Mouse (Mus musculus) thymus, postnatal 10 days (tissue): ENCODE data around the gene Irf7.

Experiments used
- DNase-seq, 2 experiments: peaks; one replicate each; pipeline ENCODE4 v3.0.0; 2021; ENCODE audit warnings: low spot score in 2 of 2

Gene Irf7

DNA sequence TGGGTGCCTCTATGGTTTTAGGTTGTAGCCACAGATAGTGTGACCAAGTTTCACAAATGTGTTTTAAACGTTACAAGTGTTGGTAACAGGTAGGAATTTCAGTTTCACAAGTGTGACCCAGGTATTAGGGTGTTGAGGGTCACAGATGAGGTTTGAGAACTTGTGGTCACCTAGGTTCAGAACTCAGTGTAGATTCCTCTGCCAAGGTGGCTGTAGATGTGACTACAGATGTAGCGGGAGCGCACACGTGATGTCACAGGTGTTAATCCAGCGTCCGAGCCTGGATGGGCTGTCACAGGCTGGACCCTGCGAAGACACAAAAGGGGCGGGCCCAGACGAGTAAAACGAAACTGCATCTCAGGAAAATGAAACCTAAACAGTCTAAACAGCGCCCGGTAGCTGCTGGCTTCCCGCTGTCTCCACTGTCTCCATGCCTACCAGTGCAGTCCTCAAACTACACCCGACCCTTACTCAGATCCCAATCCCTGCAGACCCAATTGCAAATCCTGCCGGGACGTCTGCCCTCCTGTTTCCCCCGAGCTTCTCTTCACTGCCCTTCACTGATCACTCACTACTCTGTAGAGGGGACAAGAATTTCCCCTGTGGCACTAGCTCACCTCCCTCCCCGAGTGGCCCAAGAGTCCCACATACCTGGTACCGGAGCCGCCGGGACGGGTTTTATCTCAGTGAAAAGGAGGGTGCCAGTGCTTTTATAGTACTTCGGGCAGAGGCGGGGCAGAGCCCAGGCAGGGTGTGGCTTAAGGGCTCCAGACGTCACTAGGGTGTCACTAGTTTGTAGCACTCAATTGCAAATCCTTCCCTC lies at the start of gene Irf7:
Irf7 (minus strand) TSS at position 743 of the 823 bp plus-strand sequence.
- peak; percentile 29 to 60 for DNase-seq

- peak; percentile 39 to 60 for DNase-seq
Measured at GRCm38 (mm10) chr7:141315974-141316373, 49.7 kb upstream of the Irf7 start.

GRCm38 (mm10) chr7:141315076-141315475 lies 48.8 kb upstream of the Irf7 start:
- DNase-seq = no peak

GRCm38 (mm10) chr7:141314416-141314815 lies 48.1 kb upstream of the Irf7 start:
- no peak for DNase-seq

DNA sequence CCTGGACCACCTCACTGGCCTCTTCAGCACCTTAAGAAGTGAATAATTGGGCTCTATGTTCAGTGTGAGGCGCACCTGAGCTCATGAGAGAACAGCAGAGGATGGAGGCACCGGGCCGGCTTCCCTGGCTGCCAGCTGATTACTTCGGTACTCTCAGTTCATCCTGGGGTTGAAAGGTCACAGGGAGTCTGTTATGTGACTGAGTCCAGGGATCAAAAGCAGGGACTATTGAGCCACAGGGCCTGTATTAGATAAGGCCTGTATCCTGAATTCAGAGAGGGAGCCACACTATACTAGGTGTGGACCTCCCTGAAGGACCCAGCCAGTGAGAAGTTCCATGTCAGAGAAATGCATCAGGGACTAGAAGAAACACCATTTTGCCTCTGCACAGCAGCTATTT lies 38.3 kb upstream of the Irf7 start:
- no peak for DNase-seq

GRCm38 (mm10) chr7:141302702-141303268 lies 36.5 kb upstream of the Irf7 start:
- peak; percentile 18 to 44 for DNase-seq

DNA sequence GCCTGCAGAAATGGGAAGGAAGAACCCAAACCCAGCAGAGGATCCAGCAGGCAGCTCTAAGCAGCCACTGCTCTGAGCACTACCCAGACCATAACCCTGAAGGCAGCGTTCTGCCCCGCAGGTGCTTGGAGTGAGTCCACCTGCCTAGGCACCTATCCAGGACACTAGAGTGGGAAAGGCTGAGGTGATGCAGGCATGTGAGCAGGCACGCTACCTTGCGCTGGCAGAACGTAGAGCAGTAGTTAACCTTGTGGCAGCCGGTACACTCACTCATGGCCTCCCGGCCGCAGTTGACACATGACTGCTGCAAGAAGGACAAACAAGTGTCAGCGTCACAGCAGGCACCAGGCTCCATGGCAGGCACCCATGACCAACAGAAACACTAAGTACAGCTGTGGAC lies 35.1 kb upstream of the Irf7 start:
- DNase-seq = no peak

- no peak for DNase-seq
Measured at GRCm38 (mm10) chr7:141299175-141299574, 32.9 kb upstream of the Irf7 start.

- no peak for DNase-seq
Measured at GRCm38 (mm10) chr7:141297926-141298650, 31.8 kb upstream of the Irf7 start.

DNA sequence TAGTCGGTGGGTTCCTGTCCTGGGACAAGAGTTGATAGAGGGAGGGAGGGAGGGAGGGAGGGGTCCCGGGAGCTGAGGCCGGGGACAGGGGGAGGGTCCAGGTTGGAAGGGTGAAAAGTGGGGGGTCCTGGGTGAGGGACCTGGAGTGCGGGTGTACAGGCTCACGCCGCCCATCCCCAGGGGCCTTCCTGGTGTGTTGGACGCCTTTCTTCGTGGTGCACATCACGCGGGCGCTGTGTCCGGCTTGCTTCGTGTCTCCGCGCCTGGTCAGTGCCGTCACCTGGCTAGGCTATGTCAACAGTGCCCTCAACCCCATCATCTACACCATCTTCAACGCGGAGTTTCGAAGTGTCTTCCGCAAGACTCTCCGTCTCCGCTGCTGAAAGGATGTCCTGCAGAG lies 28.2 kb upstream of the Irf7 start:
- DNase-seq = no peak

DNA sequence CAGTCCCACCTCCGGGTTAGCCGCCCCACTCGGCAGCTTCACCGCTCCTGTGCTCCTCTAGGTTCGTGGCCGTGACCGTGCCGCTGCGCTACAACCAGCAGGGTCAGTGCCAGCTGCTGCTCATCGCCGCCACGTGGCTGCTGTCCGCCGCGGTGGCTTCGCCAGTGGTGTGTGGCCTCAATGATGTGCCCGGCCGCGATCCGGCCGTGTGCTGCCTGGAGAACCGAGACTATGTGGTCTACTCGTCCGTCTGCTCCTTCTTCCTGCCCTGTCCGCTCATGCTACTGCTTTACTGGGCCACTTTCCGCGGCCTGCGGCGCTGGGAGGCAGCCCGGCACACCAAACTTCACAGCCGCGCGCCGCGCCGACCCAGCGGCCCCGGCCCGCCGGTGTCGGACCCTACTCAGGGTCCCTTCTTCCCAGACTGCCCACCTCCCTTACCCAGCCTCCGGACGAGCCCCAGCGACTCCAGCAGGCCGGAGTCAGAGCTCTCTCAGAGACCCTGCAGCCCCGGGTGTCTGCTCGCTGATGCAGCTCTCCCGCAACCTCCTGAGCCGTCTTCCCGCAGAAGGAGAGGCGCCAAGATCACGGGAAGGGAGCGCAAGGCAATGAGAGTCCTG lies 27.7 kb upstream of the Irf7 start:
- no peak for DNase-seq

DNA sequence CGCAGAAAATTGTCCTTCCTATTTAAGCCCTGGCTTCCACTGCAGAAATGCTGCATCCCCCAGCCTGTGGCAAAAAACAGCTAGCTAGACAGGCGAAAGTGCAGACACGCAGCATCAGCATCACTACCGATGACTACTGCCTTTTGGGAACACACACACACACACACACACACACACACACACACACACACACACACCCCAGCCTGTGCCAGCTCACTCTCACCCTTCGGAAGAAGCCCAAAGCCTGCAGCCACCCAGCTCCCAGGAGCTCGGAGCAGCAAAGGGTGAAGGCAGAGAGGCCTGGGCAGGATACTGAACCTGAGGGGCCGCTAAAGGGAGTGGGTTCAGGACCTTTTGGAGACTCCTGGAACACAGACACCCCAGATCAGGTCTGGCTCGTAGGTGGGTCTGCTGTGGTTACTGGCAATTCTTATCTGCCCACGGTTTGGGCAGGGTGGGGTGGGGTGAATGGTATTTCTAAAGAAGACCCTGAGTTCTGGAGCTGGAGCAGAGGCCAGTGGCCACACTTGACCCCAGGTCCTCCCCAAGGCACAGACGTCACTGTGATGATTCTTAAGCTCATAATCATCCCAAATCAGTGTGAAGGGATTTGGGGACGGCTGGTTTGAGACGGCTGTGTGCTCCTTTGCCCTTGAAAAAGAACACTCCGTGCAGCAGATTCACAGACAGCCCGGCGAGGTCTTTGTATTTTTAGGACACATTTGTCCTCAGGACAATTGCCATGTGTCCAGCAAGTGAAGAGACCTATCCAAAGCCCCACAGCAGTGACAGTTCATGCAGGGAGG lies 26.5 kb upstream of the Irf7 start:
- no peak for DNase-seq

- DNase-seq = no peak
Measured at GRCm38 (mm10) chr7:141291921-141292582, 25.8 kb upstream of the Irf7 start, which contains the start of gene Drd4. Gene Drd4, plus strand, starts transcription at chr7:141292006.

DNA sequence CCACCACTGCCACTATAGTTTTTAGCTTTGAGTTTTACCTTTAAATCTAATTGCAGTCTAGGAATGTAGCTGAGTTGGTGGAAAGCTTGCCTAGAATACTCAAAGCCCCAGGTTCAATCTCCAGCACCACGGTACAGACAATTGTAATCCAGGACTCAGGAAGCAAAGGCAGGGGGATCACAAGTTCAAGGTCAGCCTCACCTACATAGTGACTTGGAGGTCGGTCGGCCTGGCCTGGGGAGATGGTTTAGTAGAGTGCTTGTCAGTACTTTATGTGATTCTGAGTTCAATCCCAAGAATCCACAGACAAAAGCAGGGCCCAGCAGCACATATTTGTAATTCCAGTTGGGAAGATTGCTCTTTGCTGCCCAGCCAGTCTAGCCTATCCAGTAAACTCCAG lies 21.8 kb upstream of the Irf7 start:
- DNase-seq = no peak

DNA sequence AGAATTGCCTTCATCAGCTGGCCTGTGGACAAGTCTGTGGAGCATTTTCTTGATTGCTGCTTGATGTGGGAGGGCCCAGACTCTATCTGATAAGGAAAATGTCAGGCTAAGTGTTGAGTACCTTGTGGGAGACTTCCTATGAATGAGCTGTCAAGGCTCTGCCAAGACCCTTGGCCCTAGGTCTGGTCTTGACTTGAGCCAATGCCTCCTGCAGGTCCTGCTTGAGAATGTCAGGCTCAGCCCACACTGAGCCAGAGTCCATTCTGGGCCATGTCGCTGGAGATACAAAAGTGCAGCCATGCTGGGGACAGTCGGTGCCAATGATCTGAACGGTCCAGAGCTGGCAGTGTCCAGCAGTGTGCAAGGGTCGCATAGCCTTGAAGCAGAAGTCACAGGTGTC lies 16.5 kb upstream of the Irf7 start:
- DNase-seq = no peak

GRCm38 (mm10) chr7:141281442-141281841 lies 15.2 kb upstream of the Irf7 start:
- DNase-seq = no peak

GRCm38 (mm10) chr7:141278766-141279590 lies 12.7 kb upstream of the Irf7 start, which contains the start of gene Sct:
Gene Sct, minus strand, starts transcription at chr7:141279133.
- no peak for DNase-seq

DNA sequence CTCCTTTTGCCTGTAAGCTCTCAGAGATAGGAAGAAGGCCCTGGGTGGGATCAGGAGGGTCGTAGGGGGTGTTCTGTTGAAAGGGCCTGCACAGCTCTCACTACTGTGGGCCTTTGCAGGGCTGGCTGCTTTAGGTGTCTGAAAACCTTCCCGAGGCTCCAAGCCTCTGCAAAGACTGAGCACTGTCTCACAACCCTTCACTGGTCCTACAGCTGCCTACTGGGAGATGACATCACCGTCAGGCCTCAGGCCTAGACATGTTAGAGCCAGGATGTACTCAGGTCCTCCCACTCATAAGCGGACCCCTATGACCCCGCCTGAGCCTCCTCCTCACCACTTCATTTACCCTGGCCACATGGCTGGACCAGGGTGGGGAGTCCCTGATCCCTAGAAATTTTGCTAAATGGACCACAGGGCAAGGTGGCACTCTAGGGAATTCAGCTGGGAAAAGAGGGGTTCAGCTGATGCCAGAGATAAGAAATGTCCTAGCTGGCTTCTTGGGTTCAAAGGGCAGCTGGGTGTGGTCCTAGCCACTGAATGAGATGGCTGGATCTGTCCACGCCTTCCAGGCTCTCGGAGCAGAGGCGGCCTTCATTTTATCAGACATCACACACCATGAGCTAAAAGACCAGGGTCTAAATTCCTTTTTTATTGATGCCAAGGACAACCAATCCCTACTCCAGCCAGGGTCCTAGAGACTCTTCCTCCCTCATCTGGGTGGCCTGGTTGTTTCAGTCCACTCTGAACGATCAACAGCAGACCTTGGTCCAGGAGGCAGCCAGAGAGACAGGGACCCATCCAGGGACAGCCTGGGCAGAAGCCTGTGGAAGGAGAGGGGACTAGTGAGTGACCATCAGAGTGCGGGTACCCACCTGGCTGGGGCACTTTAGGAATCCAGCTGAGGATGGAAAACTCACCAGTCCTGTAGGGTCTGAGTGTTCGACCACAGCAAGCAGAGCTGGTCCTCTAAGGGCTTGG lies 11.7 kb upstream of the Irf7 start:
- no peak for DNase-seq

DNA sequence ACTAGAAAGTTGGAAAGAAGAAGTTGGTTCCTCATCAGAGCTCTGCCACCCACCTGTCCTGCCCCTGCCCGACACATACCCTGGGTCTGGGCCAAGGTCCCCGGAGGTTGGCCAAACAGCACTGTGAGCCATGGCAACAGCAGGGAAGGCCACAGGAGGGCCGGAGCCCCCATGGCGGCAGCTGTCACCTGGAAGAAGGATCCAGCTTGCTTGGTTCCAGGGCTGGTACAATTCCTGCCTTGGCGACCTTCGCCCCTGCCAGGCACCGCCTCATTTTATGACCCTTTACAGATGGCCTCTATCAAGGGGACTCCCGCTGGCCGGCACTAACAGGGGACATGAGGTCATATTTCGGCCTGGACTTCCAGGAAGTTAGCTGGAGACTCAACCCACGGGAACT lies 10.3 kb upstream of the Irf7 start, which contains the start of gene Cdhr5:
Cdhr5 (minus strand) TSS at position 241 of the 400 bp plus-strand sequence.
- no peak for DNase-seq
